Mouse (Mus musculus) cerebellum, adult 2 months (tissue): Measurements from ENCODE around the gene Aktip.

Source experiments
- CTCF ChIP-seq: fragments of 200-500 bp; IDR thresholded peaks from 2 replicates; pipeline ENCODE4 v1.5.1; 2011; ENCODE audit warnings: low read depth, mild to moderate bottlenecking, control low read depth, low read length, moderate library complexity, borderline replicate concordance; ENCODE audit not compliant: insufficient read depth
- POLR2A ChIP-seq: fragments of 200-500 bp; IDR thresholded peaks from 2 replicates; pipeline ENCODE4 v1.6.1; 2011; ENCODE audit warnings: low read length, control low read depth, borderline replicate concordance; ENCODE audit not compliant: insufficient read depth

DNA sequence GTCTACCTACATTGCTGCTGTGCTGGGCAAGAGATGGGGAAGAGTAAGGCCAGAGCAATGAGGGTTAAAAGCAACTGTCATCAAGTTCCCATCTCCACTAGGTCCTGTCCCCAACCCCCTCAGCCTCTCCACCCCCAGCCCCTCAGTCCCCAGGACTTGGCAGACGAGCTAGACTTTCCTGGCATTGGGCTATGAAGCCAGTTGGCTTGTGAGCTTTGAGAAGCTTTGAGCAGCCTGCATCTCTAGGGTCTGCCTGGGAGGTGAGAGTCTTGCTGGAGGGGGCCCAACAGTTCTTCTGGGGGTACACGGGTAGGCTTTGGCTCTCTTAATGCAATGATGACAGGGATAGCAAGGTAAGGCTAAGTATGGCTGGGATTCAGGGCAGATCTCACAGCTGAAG is 5.7 kb downstream of the Aktip start:
- TF ChIP-seq POLR2A (no peak), CTCF (no peak)
